Mouse (Mus musculus) kidney, embryonic 14.5 days (tissue): Measurements from ENCODE around the gene Rnase2b. TPM values are rescaled to one million over a fixed set of nuclear protein-coding genes. Genes with fewer than 3 reads are reported as not detected.

Experiments used
- ATAC-seq: fragments of 200-750 bp; cut with Nextera tagmentation; 2 replicates; pipeline ENCODE4 v1.8.0; 2017; ENCODE audit warnings: moderate number of reproducible peaks, mild to moderate bottlenecking, moderate TSS enrichment, moderate library complexity; ENCODE audit not compliant: low FRiP score, low TSS enrichment
- H3K27ac ChIP-seq: fragments of 300-500 bp; sonication (generic); 2 replicates; pipeline ENCODE4 v1.5.1; 2014; ENCODE audit warnings: low read depth, mild to moderate bottlenecking, low read length, moderate library complexity, mixed read lengths
- H3K27me3 ChIP-seq: fragments of 300-500 bp; sonication (generic); 2 replicates; pipeline ENCODE4 v1.6.1; 2014; ENCODE audit warnings: mild to moderate bottlenecking, low read length; ENCODE audit not compliant: control insufficient read depth, insufficient read depth
- H3K36me3 ChIP-seq: fragments of 300-500 bp; sonication (generic); 2 replicates; pipeline ENCODE4 v1.6.1; 2014; ENCODE audit warnings: low read length, mixed read lengths; ENCODE audit not compliant: control insufficient read depth, insufficient read depth
- H3K4me1 ChIP-seq: fragments of 300-500 bp; sonication (generic); 2 replicates; pipeline ENCODE4 v1.6.1; 2014; ENCODE audit warnings: low read length, mixed read lengths; ENCODE audit not compliant: control insufficient read depth, insufficient read depth
- H3K4me2 ChIP-seq: fragments of 300-500 bp; sonication (generic); replicated peaks from 2 replicates; pipeline ENCODE4 v1.6.1; 2014; ENCODE audit warnings: low read depth, mild to moderate bottlenecking, low read length
- H3K4me3 ChIP-seq: fragments of 300-500 bp; sonication (generic); 2 replicates; pipeline ENCODE4 v1.5.1; 2014; ENCODE audit warnings: mild to moderate bottlenecking, low read length
- H3K9ac ChIP-seq: fragments of 300-500 bp; sonication (generic); 2 replicates; pipeline ENCODE4 v1.6.1; 2014; ENCODE audit warnings: low read depth, mild to moderate bottlenecking, low read length, moderate library complexity
- H3K9me3 ChIP-seq: fragments of 300-500 bp; sonication (generic); 2 replicates; pipeline ENCODE4 v1.6.1; 2016; ENCODE audit warnings: low read length; ENCODE audit not compliant: control insufficient read depth
- WGBS: fragments of 180-500 bp; shearing (Covaris S2); extraction: QIAGEN DNeasy Blood & Tissue Kit; methylation state at CpG from one replicate; pipeline ENCODE4 v1.1.7; 2014; 5-methylcytosine and 5-hydroxymethylcytosine counted together
- polyA plus RNA-seq: library from polyadenylated mRNA; unstranded; fragments of >200 nt; fragmentation: Nextera tagmentation; extraction: Ambion mirVana; gene quantifications from 2 replicates; pipeline ENCODE4 v1.2.1, GENCODE M21; 2014

The Rnase2b gene
- polyA plus RNA-seq, 1 experiment from 2014 or later: not detected

GRCm38 (mm10) chr14:51200466-51200865 is 38.4 kb downstream of the Rnase2b start:
- no peaks in the 10 kb centered on the region for H3K4me1 ChIP-seq
- no peak overlapping the region for H3K9ac ChIP-seq
- H3K27me3 ChIP-seq: no peaks in the 10 kb centered on the region
- ATAC-seq: no peak
- H3K4me2 ChIP-seq: no peak overlapping the region
- H3K4me3 ChIP-seq: no peak overlapping the region
- 93% methylated on average over 2 of the region's 2 CpGs for WGBS
- H3K27ac ChIP-seq: no peak overlapping the region
- no peaks in the 10 kb centered on the region for H3K36me3 ChIP-seq
- no peaks in the 10 kb centered on the region for H3K9me3 ChIP-seq

GRCm38 (mm10) chr14:51203115-51203514 is 41.1 kb downstream of the Rnase2b start, which contains the start of gene Ear14:
Gene Ear14, plus strand, starts transcription at chr14:51203391.
- H3K4me3 ChIP-seq: no peak within 1 kb of the TSS
- 93% methylated on average over 2 of the region's 2 CpGs for WGBS
- H3K9ac ChIP-seq: no peak within 1 kb of the TSS
- no peak within 1 kb of the TSS for H3K27ac ChIP-seq
- H3K27me3 ChIP-seq: no peaks in the 10 kb centered on the region
- no peaks in the 10 kb centered on the region for H3K36me3 ChIP-seq
- ATAC-seq: no peak
- H3K4me1 ChIP-seq: no peaks in the 10 kb centered on the region
- H3K4me2 ChIP-seq: no peak within 1 kb of the TSS
- no peaks in the 10 kb centered on the region for H3K9me3 ChIP-seq

Other genes with a start within 250 kb of the Rnase2b start
- gene Osgep, start 237.4 kb upstream of the Rnase2b start, polyA plus RNA-seq: 168 and 198 TPM in 2 replicates
- gene Apex1, start 237.3 kb upstream of the Rnase2b start, polyA plus RNA-seq: 354 and 419 TPM in 2 replicates
- 40.1 and 63.0 TPM in 2 replicates for gene Pip4p1, start 231.4 kb upstream of the Rnase2b start, polyA plus RNA-seq
- gene Pnp, start 231.2 kb upstream of the Rnase2b start, polyA plus RNA-seq: 80.6 and 83.0 TPM in 2 replicates
- not detected in 2 replicates for gene Gm49342, start 217.7 kb upstream of the Rnase2b start, polyA plus RNA-seq
- gene Pnp2, start 206.3 kb upstream of the Rnase2b start, polyA plus RNA-seq: 0.99 and 1.2 TPM in 2 replicates
- gene Rnase10, start 154.5 kb upstream of the Rnase2b start, polyA plus RNA-seq: not detected in 2 replicates
- 0.35 TPM in 1 of 2 replicates, not detected in the other for gene Rnase9, start 120.4 kb upstream of the Rnase2b start, polyA plus RNA-seq
- gene Rnase11, start 112.1 kb upstream of the Rnase2b start, polyA plus RNA-seq: 1.1 TPM in 1 of 2 replicates, not detected in the other
- 16.5 and 18.5 TPM in 2 replicates for gene Rnase12, start 104.6 kb upstream of the Rnase2b start, polyA plus RNA-seq
- not detected in 2 replicates for gene Olfr750, start 87.8 kb upstream of the Rnase2b start, polyA plus RNA-seq
- 38.9 and 41.8 TPM in 2 replicates for gene Rnase4, start 71.2 kb upstream of the Rnase2b start, polyA plus RNA-seq
- 6.3 and 9.5 TPM in 2 replicates for gene Ang, start 71.1 kb upstream of the Rnase2b start, polyA plus RNA-seq
- 2.1 and 2.5 TPM in 2 replicates for gene Eddm3b, start 47.8 kb upstream of the Rnase2b start, polyA plus RNA-seq
- 0.38 and 0.49 TPM in 2 replicates for gene Rnase6, start 38.4 kb upstream of the Rnase2b start, polyA plus RNA-seq
- 0.53 and 0.65 TPM in 2 replicates for gene Rnase1, start 15.5 kb upstream of the Rnase2b start, polyA plus RNA-seq
- gene Ang2, start 36.9 kb downstream of the Rnase2b start, polyA plus RNA-seq: not detected in 2 replicates
- not detected in 2 replicates for gene Ear14, start 41.1 kb downstream of the Rnase2b start, polyA plus RNA-seq
- not detected in 2 replicates for gene Rnase2a, start 93.9 kb downstream of the Rnase2b start, polyA plus RNA-seq
- not detected in 2 replicates for gene Gm7247, start 199.5 kb downstream of the Rnase2b start, polyA plus RNA-seq
- not detected in 2 replicates for gene Vmn2r88, start 248.6 kb downstream of the Rnase2b start, polyA plus RNA-seq